Mouse (Mus musculus) kidney, embryonic 14.5 days (tissue): ENCODE measurements around the gene Med24. TPM values are rescaled to one million over a fixed set of nuclear protein-coding genes. Genes with fewer than 3 reads are reported as not detected.
A peak's percentile ranks its signal among the peaks of the same experiment; 100 is the strongest.

Source experiments
- ATAC-seq: fragments of 200-750 bp; cut with Nextera tagmentation; 2 replicates; pipeline ENCODE4 v1.8.0; 2017; ENCODE audit warnings: moderate number of reproducible peaks, mild to moderate bottlenecking, moderate TSS enrichment, moderate library complexity; ENCODE audit not compliant: low FRiP score, low TSS enrichment
- H3K27ac ChIP-seq: fragments of 300-500 bp; sonication (generic); 2 replicates; pipeline ENCODE4 v1.5.1; 2014; ENCODE audit warnings: low read depth, mild to moderate bottlenecking, low read length, moderate library complexity, mixed read lengths
- H3K27me3 ChIP-seq: fragments of 300-500 bp; sonication (generic); 2 replicates; pipeline ENCODE4 v1.6.1; 2014; ENCODE audit warnings: mild to moderate bottlenecking, low read length; ENCODE audit not compliant: control insufficient read depth, insufficient read depth
- H3K36me3 ChIP-seq: fragments of 300-500 bp; sonication (generic); 2 replicates; pipeline ENCODE4 v1.6.1; 2014; ENCODE audit warnings: low read length, mixed read lengths; ENCODE audit not compliant: control insufficient read depth, insufficient read depth
- H3K4me1 ChIP-seq: fragments of 300-500 bp; sonication (generic); 2 replicates; pipeline ENCODE4 v1.6.1; 2014; ENCODE audit warnings: low read length, mixed read lengths; ENCODE audit not compliant: control insufficient read depth, insufficient read depth
- H3K4me2 ChIP-seq: fragments of 300-500 bp; sonication (generic); replicated peaks from 2 replicates; pipeline ENCODE4 v1.6.1; 2014; ENCODE audit warnings: low read depth, mild to moderate bottlenecking, low read length
- H3K4me3 ChIP-seq: fragments of 300-500 bp; sonication (generic); 2 replicates; pipeline ENCODE4 v1.5.1; 2014; ENCODE audit warnings: mild to moderate bottlenecking, low read length
- H3K9ac ChIP-seq: fragments of 300-500 bp; sonication (generic); 2 replicates; pipeline ENCODE4 v1.6.1; 2014; ENCODE audit warnings: low read depth, mild to moderate bottlenecking, low read length, moderate library complexity
- H3K9me3 ChIP-seq: fragments of 300-500 bp; sonication (generic); 2 replicates; pipeline ENCODE4 v1.6.1; 2016; ENCODE audit warnings: low read length; ENCODE audit not compliant: control insufficient read depth
- WGBS: fragments of 180-500 bp; shearing (Covaris S2); extraction: QIAGEN DNeasy Blood & Tissue Kit; methylation state at CpG from one replicate; pipeline ENCODE4 v1.1.7; 2014; 5-methylcytosine and 5-hydroxymethylcytosine counted together
- polyA plus RNA-seq: library from polyadenylated mRNA; unstranded; fragments of >200 nt; fragmentation: Nextera tagmentation; extraction: Ambion mirVana; gene quantifications from 2 replicates; pipeline ENCODE4 v1.2.1, GENCODE M21; 2014

Med24 gene
- polyA plus RNA-seq, 1 experiment from 2014 or later: 59.1 TPM

DNA sequence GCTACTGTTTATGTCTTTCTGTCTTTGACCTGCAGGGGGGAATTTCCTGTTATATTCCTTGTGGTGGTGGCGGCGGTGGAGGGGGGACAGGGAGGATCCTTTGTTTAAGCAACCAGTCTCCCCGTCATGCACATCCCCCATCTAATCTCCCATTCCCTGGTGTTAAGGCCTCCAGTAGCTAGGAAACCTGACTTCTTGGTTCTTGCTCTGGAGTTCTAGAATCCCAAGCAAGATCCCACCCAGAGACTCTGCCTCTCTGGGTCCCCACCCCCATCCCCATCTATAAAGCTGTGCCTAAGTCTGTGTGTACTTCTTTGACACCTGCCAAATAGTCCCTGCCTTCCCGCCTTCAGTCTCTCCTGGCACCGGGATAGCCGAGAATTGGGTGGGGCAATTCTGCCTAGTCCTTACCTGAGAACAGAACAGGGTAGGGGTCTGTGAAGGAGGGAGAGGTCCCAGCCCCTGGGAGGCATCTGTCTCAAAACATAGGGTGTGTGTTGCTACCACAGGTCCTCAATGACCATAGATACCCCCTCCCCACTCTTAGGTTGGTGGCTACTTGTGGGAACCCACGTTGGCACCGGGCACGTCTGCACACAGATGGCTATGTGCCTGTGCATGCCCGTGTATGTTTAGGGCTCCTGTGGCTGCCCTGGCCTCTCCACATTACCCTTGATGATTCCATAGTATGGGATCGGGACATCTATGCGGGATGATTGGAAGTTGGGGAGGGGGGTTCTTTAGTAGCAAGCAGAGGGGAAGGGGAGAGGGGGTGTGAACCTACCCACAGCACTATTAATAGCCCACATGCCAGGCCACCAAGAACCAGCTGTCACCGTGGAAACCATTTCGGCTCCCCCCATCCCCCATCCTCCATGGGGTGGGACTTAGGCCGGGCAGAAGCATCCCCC is 19.5 kb upstream of the Med24 start:
- H3K4me2 ChIP-seq: peak overlapping the region; percentile 38; the same call in 1 of the 2 replicates
- no peak for ATAC-seq
- H3K9ac ChIP-seq: 0 out of 2 replicates have a peak overlapping the region, but pooled peaks have one; percentile 32
- 34% methylated on average over 15 of the region's 15 CpGs for WGBS
- no peaks in the 10 kb centered on the region for H3K27me3 ChIP-seq
- peak overlapping the region; percentile 76; the same call in 1 of the 2 replicates for H3K27ac ChIP-seq
- H3K36me3 ChIP-seq: peaks cover 3% of the 10 kb centered on the region
- no peak overlapping the region for H3K4me3 ChIP-seq
- no peaks in the 10 kb centered on the region for H3K9me3 ChIP-seq
- peaks cover 83% of the 10 kb centered on the region for H3K4me1 ChIP-seq

DNA sequence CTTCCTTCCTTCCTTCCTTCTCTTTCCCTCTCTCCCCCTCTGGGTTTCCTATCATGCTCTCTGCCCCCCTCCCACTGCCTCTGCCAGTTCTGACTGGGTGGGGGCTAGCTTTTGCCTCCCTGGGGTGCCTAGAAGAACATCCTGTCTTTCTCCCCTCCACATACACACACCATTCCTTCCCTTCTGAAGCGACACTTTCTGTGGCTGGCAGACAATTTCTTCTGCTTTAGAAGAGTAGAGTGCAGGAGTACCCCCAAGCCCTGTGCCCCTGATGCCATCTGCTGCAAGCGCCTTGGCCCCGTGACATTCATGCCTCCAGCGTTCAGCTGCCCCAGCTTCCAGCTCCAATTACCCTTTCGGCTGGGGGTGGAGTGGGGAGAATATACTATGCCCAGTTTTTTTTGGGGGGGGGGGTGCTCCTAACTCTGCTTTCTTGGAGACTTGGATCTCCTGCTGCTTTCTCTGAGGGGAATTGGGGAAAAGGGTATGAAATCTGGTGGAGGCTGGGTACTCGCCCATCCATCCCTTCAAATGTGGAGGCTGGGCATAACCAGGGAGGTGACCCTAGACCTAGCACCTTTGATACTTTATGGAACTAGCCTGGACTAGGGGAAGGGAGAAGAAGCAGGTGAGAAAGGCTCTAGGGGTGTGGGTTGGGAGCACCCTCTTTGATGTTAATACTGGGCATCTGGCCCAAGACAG is 18.7 kb upstream of the Med24 start:
- peaks cover 91% of the 10 kb centered on the region for H3K4me1 ChIP-seq
- no peak overlapping the region for H3K4me3 ChIP-seq
- H3K36me3 ChIP-seq: no peaks in the 10 kb centered on the region
- H3K9me3 ChIP-seq: no peaks in the 10 kb centered on the region
- no peak for ATAC-seq
- H3K27ac ChIP-seq: peak overlapping the region; percentile 76; the same call in 1 of the 2 replicates
- peak overlapping the region; percentile 38; the same call in 1 of the 2 replicates for H3K4me2 ChIP-seq
- H3K27me3 ChIP-seq: no peaks in the 10 kb centered on the region
- 29% methylated on average over 6 of the region's 6 CpGs for WGBS
- H3K9ac ChIP-seq: peak overlapping the region; percentile 32; the same call in 1 of the 2 replicates

DNA sequence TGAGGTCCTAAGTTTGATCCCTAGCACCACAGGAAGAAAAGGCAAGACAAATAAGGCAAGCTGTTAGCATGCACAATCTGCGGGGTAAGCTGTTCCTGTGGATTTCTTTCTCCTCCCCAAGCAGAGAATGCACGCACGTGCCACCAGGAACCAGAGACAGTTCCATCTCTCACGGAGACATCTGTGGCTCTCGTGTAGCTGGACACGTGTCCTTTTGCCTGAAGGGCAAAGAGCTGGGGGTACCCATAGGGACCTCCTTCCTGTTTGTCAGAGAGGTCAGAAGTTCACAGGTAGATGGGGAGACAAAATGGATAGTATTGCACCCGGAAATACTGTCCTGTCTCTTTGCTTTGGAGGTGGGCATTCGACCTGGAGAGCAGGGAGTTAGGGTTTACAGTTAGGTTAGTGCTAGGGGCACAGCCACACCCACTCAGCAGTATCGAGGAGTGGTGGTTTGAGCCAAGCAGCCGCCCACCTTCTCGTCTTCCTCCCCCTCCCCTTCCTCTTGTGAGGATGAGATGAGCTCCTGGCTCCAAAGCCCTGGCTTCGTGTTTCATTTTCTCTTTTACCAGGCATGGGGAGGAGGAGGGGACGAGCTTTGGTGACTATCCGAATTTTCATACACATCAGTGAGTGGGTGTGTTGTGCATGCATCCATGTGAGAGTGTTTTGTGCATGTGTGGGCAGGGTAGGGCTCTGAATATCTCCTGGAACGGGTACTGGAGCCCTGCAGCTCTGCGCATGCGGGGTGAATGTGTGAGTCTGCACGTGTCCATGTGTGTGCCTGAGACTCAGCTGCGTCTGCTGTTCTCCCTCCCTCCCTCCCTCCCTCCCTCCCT is 17.8 kb upstream of the Med24 start:
- WGBS: 4% methylated on average over 19 of the region's 19 CpGs

DNA sequence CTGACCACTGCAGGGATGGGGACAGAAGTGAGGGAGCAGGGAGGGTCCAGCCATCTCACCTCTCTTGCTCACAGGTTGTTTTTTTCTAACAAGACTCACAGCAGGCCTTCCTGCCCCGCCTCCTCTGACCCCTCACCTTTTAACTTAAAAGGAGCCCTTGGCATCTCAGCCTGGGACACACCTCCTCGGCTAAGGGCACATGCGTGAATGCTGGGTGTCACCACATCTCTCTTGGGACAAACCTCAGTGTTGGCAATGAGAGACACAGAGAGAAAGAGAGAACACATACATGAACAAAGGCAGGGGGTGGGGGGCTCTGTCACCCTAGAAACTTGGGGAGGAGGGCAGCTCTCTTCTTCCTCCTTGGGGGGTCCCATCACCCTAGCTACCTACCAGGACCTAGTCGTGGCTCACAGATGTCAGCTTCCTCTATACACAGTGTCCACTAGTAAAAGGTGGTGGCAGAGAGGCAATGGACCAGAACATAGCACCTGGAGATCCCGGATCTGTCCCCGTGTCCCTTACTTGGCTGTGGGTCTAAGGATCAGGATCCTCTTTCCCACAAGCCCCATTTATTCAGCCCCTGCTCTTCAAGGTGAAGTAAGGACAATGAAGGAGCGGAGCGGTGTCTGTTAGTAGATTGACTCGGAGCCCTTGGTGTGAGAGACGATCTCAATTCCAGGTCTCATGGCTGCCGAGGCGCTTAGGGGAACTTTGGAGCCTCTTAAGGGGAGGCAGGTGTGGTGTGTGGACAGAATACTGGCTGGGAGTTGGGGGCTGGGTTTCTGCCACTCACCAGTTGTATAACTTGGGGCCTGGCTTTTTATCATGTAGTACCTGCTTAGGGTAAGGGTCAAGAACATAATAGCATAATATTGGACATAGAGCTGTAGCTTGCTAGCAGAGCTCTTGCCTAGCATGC is 17.0 kb upstream of the Med24 start:
- Histone ChIP-seq H3K27me3 (no peaks in the 10 kb centered on the region), H3K4me3 (no peak overlapping the region), H3K36me3 (no peaks in the 10 kb centered on the region), H3K4me1 (peaks cover 83% of the 10 kb centered on the region), H3K27ac (peak overlapping the region; percentile 59; the same call in 1 of the 2 replicates), H3K9me3 (no peaks in the 10 kb centered on the region), H3K4me2 (0 out of 2 replicates have a peak overlapping the region, but pooled peaks have one; percentile 5), H3K9ac (peak overlapping the region; percentile 13; the same call in 1 of the 2 replicates)
- no peak for ATAC-seq
- 41% methylated on average over 12 of the region's 12 CpGs for WGBS

More for the DNA sequence above, 17.8 kb upstream of the Med24 start:
- no peaks in the 10 kb centered on the region for H3K27me3 ChIP-seq
- H3K27ac ChIP-seq: peak overlapping the region; percentile 55; the same call in 1 of the 2 replicates
- H3K4me3 ChIP-seq: peak overlapping the region; percentile 19; the same call in 1 of the 2 replicates
- H3K4me1 ChIP-seq: peaks cover 92% of the 10 kb centered on the region
- ATAC-seq: peak; percentile 48; the same call in 1 of the 2 replicates
- no peaks in the 10 kb centered on the region for H3K36me3 ChIP-seq
- H3K9ac ChIP-seq: peak overlapping the region; percentile 34; the same call in 1 of the 2 replicates
- H3K9me3 ChIP-seq: no peaks in the 10 kb centered on the region
- H3K4me2 ChIP-seq: peak overlapping the region; percentile 38

DNA sequence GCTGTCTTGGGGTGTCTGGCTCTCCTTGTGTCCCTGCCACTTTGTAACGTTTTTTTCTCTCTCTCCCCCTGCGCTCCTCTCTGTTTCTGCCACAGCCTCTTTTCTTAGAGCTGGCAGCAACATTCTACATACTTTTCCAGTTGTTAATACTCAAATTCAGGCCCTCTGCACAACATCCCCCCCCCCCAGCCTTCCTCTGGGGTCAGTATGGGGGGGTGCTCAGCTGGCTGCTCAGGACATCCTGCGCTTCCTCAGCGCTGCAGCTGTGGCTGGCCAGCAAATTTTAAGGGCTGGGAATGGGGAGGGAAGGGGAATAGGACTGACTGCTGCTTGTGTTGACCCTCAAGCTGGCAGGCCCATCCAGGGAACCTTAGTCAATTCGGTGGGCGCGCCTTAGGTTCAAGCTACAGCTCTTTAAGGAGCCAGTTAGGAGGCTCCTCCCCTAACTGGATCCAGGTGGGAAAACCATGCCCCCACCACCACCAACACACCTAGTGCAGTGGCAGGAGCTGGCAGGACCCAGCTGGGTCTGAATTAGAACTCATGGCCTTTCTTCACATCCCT is 15.3 kb upstream of the Med24 start:
- no peak for ATAC-seq
- Histone ChIP-seq H3K36me3 (no peaks in the 10 kb centered on the region), H3K4me2 (peak overlapping the region; percentile 88), H3K9ac (peak overlapping the region; percentile 89; the same call in 1 of the 2 replicates), H3K9me3 (no peaks in the 10 kb centered on the region), H3K27ac (peak overlapping the region; percentile 90), H3K4me3 (peak overlapping the region; percentile 90; the same call in 1 of the 2 replicates), H3K4me1 (peaks cover 77% of the 10 kb centered on the region), H3K27me3 (no peaks in the 10 kb centered on the region)
- 29% methylated on average over 7 of the region's 7 CpGs for WGBS

DNA sequence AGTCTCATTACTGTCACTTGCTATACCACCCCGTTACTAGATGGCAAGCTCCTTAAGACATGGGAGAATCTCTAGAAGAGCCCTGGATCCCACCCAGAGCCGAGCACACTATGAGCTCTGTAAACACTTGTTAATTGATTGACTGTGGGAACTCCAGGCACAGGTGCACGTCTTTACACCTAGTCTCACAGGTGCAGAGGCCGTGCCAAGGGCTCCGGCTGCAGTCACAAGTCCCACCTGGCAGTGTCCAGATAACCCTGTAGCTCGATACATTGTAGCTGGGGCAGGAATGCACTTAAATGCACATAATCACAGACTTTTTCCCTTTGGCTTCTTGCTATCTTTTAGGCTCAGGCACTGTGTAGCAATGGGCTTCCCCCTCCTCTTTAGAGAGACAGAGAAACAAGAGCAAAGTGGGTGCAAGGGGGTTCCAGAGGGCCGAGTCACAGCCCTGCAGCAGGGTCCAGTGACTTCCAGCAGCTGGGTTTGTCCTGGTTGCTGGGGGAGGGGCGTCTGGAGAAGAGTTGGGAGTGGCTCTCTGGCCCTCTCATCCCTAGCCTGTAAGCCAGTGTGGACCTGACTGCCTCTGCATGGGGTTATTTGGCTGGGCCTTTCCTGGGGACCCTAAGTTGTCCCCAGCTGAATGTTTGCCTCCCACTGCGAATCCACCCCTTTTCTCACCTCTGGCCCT is 14.6 kb upstream of the Med24 start:
- Histone ChIP-seq H3K27me3 (no peaks in the 10 kb centered on the region), H3K9me3 (no peaks in the 10 kb centered on the region), H3K36me3 (no peaks in the 10 kb centered on the region), H3K27ac (peak overlapping the region; percentile 90), H3K4me3 (peak overlapping the region; percentile 90), H3K9ac (peak overlapping the region; percentile 89; the same call in 1 of the 2 replicates), H3K4me2 (peak overlapping the region; percentile 88), H3K4me1 (peaks cover 70% of the 10 kb centered on the region)
- peak; percentile 51 for ATAC-seq
- WGBS: 5% methylated on average over 9 of the region's 9 CpGs
